Mouse (Mus musculus): ENCODE measurements at regions not wholly inside any gene's neighbourhood (a gene's known extent, or its start where the extent isn't known, plus 50 kb on each side); places are given as distances from the start of the nearest gene placed in this dataset.

GRCm38 (mm10) chr4:58620641-58621040 is 66.9 kb upstream of the Lpar1 start:
- TF ChIP-seq CTCF (IDR thresholded peaks at IDR 0.05) = no peak
- no peak for TF ChIP-seq EP300 (IDR thresholded peaks at IDR 0.05)

All from lung, postnatal 0 days (tissue).